Mouse (Mus musculus): Measurements from ENCODE around the gene Cdon. TPM values are rescaled to one million over a fixed set of nuclear protein-coding genes. Genes with fewer than 3 reads are reported as not detected.

The Cdon gene
- polyA plus RNA-seq, 2 experiments, result 39.6 to 83.7 TPM

- no peak for TF ChIP-seq POLR2A (IDR thresholded peaks at IDR 0.05; ENCODE audit: borderline replicate concordance, extremely low read depth, insufficient read depth, insufficient read length)
- H3K4me3 ChIP-seq (replicated peaks; ENCODE audit: low read length), result no peak overlapping the region
- ATAC-seq (ENCODE audit: low FRiP score, low read depth), result no peak
These were observed 122.4 kb downstream of the Cdon start for GRCm38 (mm10) chr9:35543099-35543860.

GRCm38 (mm10) chr9:35544666-35545065 is 123.7 kb downstream of the Cdon start:
- Histone ChIP-seq H3K27ac (replicated peaks; ENCODE audit: low read depth, low read length) (no peak overlapping the region), H3K4me3 (replicated peaks; ENCODE audit: low read length) (no peak overlapping the region), H3K9ac (ENCODE audit: low read depth, low read length, severe bottlenecking) (no peak overlapping the region), H3K36me3 (ENCODE audit: control insufficient read depth, insufficient read depth, low read length) (no peaks in the 10 kb centered on the region), H3K4me2 (replicated peaks; ENCODE audit: low read depth, low read length, severe bottlenecking) (no peak overlapping the region), H3K4me1 (ENCODE audit: control insufficient read depth, insufficient read depth, low read length) (no peaks in the 10 kb centered on the region), H3K27me3 (ENCODE audit: control insufficient read depth, insufficient read depth, low read length) (no peaks in the 10 kb centered on the region), H3K9me3 (ENCODE audit: control insufficient read depth, low read length) (no peaks in the 10 kb centered on the region)
- no peak for ATAC-seq (ENCODE audit: low FRiP score, low read depth)
- TF ChIP-seq POLR2A (IDR thresholded peaks at IDR 0.05; ENCODE audit: borderline replicate concordance, extremely low read depth, insufficient read depth, insufficient read length), result no peak
- WGBS, result 45% methylated on average over 2 of the region's 2 CpGs
- no peak for DNase-seq (ENCODE audit: low spot score)

More at GRCm38 (mm10) chr9:35543099-35543860, 122.4 kb downstream of the Cdon start:
- 80% methylated on average over 14 of the region's 14 CpGs for whole genome bisulfite sequencing
- Histone ChIP-seq H3K9me3 (ENCODE audit: control insufficient read depth, low read length) (no peaks in the 10 kb centered on the region), H3K4me2 (replicated peaks; ENCODE audit: low read depth, low read length, severe bottlenecking) (no peak overlapping the region), H3K27me3 (ENCODE audit: control insufficient read depth, insufficient read depth, low read length) (no peaks in the 10 kb centered on the region), H3K36me3 (ENCODE audit: control insufficient read depth, insufficient read depth, low read length) (no peaks in the 10 kb centered on the region), H3K4me1 (ENCODE audit: control insufficient read depth, insufficient read depth, low read length) (no peaks in the 10 kb centered on the region), H3K9ac (ENCODE audit: low read depth, low read length, severe bottlenecking) (no peak overlapping the region), H3K27ac (replicated peaks; ENCODE audit: low read depth, low read length) (no peak overlapping the region)
- DNase-seq (ENCODE audit: low spot score), result no peak

GRCm38 (mm10) chr9:35545704-35546103 is 124.8 kb downstream of the Cdon start:
- no peaks in the 10 kb centered on the region for H3K9me3 ChIP-seq (ENCODE audit: control insufficient read depth, low read length)
- no peak overlapping the region for H3K4me2 ChIP-seq (replicated peaks; ENCODE audit: low read depth, low read length, severe bottlenecking)
- ATAC-seq (ENCODE audit: low FRiP score, low read depth) (no peak), DNase-seq (ENCODE audit: low spot score) (no peak)
- H3K4me1 ChIP-seq (ENCODE audit: control insufficient read depth, insufficient read depth, low read length), result no peaks in the 10 kb centered on the region
- H3K27ac ChIP-seq (replicated peaks; ENCODE audit: low read depth, low read length), result no peak overlapping the region
- no peak overlapping the region for H3K4me3 ChIP-seq (replicated peaks; ENCODE audit: low read length)
- 67% methylated on average over 12 of the region's 12 CpGs for WGBS
- H3K9ac ChIP-seq (ENCODE audit: low read depth, low read length, severe bottlenecking), result no peak overlapping the region
- no peaks in the 10 kb centered on the region for H3K36me3 ChIP-seq (ENCODE audit: control insufficient read depth, insufficient read depth, low read length)
- no peaks in the 10 kb centered on the region for H3K27me3 ChIP-seq (ENCODE audit: control insufficient read depth, insufficient read depth, low read length)
- no peak for TF ChIP-seq POLR2A (IDR thresholded peaks at IDR 0.05; ENCODE audit: borderline replicate concordance, extremely low read depth, insufficient read depth, insufficient read length)

GRCm38 (mm10) chr9:35546745-35547144 is 125.8 kb downstream of the Cdon start:
- 89% methylated on average over 9 of the region's 9 CpGs for WGBS
- no peak for DNase-seq (ENCODE audit: low spot score)
- no peak overlapping the region for H3K4me2 ChIP-seq (replicated peaks; ENCODE audit: low read depth, low read length, severe bottlenecking)

GRCm38 (mm10) chr9:35548455-35548854 is 127.5 kb downstream of the Cdon start:
- no peak for DNase-seq (ENCODE audit: low spot score)
- Histone ChIP-seq H3K27me3 (ENCODE audit: control insufficient read depth, insufficient read depth, low read length) (no peaks in the 10 kb centered on the region), H3K36me3 (ENCODE audit: control insufficient read depth, insufficient read depth, low read length) (no peaks in the 10 kb centered on the region), H3K4me3 (replicated peaks; ENCODE audit: low read length) (no peak overlapping the region), H3K4me2 (replicated peaks; ENCODE audit: low read depth, low read length, severe bottlenecking) (no peak overlapping the region), H3K27ac (replicated peaks; ENCODE audit: low read depth, low read length) (no peak overlapping the region), H3K4me1 (ENCODE audit: control insufficient read depth, insufficient read depth, low read length) (no peaks in the 10 kb centered on the region), H3K9ac (ENCODE audit: low read depth, low read length, severe bottlenecking) (no peak overlapping the region), H3K9me3 (ENCODE audit: control insufficient read depth, low read length) (no peaks in the 10 kb centered on the region)
- TF ChIP-seq POLR2A (IDR thresholded peaks at IDR 0.05; ENCODE audit: borderline replicate concordance, extremely low read depth, insufficient read depth, insufficient read length), result no peak
- ATAC-seq (ENCODE audit: low FRiP score, low read depth), result no peak
- WGBS, result 78% methylated on average over 9 of the region's 9 CpGs

More at GRCm38 (mm10) chr9:35546745-35547144, 125.8 kb downstream of the Cdon start:
- Histone ChIP-seq H3K4me1 (ENCODE audit: control insufficient read depth, insufficient read depth, low read length) (no peaks in the 10 kb centered on the region), H3K27ac (replicated peaks; ENCODE audit: low read depth, low read length) (no peak overlapping the region), H3K9ac (ENCODE audit: low read depth, low read length, severe bottlenecking) (no peak overlapping the region), H3K27me3 (ENCODE audit: control insufficient read depth, insufficient read depth, low read length) (no peaks in the 10 kb centered on the region), H3K9me3 (ENCODE audit: control insufficient read depth, low read length) (no peaks in the 10 kb centered on the region), H3K4me3 (replicated peaks; ENCODE audit: low read length) (no peak overlapping the region), H3K36me3 (ENCODE audit: control insufficient read depth, insufficient read depth, low read length) (no peaks in the 10 kb centered on the region)
- no peak for TF ChIP-seq POLR2A (IDR thresholded peaks at IDR 0.05; ENCODE audit: borderline replicate concordance, extremely low read depth, insufficient read depth, insufficient read length)
- no peak for ATAC-seq (ENCODE audit: low FRiP score, low read depth)

Data from limb, embryonic 14.5 days (tissue).